Comparison of ENCODE assay signal across 25 mouse cellular contexts in the genomic region with DNA sequence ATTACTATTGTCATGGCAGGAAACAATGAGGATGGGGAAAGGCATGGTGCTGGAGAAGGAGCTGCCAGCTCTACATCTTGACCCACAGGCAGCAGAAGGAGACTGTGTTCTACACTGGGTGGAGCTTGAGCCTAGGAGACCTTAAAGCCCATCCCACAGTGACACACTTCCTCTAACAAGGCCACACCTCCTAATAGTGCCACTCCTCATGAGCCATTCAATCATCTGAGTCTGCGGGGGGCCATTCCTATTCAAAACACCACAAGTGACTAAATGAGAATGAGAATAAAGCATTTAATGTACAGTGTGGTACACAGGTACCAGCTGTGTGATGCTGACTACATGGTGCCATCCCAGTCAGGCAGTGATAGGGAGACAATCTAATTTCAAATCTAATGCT. TPM values are rescaled to one million over a fixed set of nuclear protein-coding genes. Genes with fewer than 3 reads are reported as not detected.
DNase-seq lines count a peak whose midpoint lies in the region; ATAC-seq and TF ChIP-seq lines count a peak whose summit lies in the region.
"Had no signal": no experiment of that assay in that cellular context is flagged by ENCODE, and none has a peak within 500 bp of the region (broad histone marks: within the 10 kb centered on the region; RNA-seq: fewer than 3 reads in every experiment).

No protein-coding gene starts in this region.

- intact Hi-C loops in gastrocnemius, adult 2 months (cut with DNase I): no loop called here

- no peaks in the 10 kb centered on the region for H3K9me3 ChIP-seq in heart, embryonic 10.5 days
- H3K9me3 ChIP-seq in liver, embryonic 14.5 days (ENCODE audit: control insufficient read depth, low read length): no peaks in the 10 kb centered on the region
- H3K9me3 ChIP-seq in liver, postnatal 0 days (ENCODE audit: low read length): no peaks in the 10 kb centered on the region
- H3K9me3 ChIP-seq: embryonic facial prominence, embryonic 10.5 days; embryonic facial prominence, embryonic 12.5 days; forebrain, embryonic 13.5 days; forebrain, embryonic 15.5 days; G1E had no signal

- H3K27ac ChIP-seq in heart, embryonic 10.5 days: no peak overlapping the region
- no peak overlapping the region for H3K27ac ChIP-seq in liver, embryonic 14.5 days
- no peak overlapping the region for H3K27ac ChIP-seq in liver, postnatal 0 days (ENCODE audit: low read depth)
- H3K27ac ChIP-seq in gastrocnemius, adult 2 months: no peak overlapping the region
- H3K27ac ChIP-seq: embryonic facial prominence, embryonic 10.5 days; embryonic facial prominence, embryonic 12.5 days; forebrain, embryonic 13.5 days had no signal

- ATAC-seq in liver, embryonic 14.5 days (ENCODE audit: insufficient read depth): 0 out of 2 replicates have a peak, but pooled peaks have one; percentile 15
- no peak for ATAC-seq in liver, postnatal 0 days
- ATAC-seq: activated CD4-positive, CD25-positive, alpha-beta regulatory T cell, adult 4 months; CD4-positive, CD25-positive, alpha-beta regulatory T cell, adult 4 months; forebrain, embryonic 13.5 days; forebrain, embryonic 15.5 days; forebrain, postnatal 0 days; Patski had no signal

- H3K9ac ChIP-seq in liver, embryonic 14.5 days (replicated peaks): no peak overlapping the region
- no peak overlapping the region for H3K9ac ChIP-seq in liver, postnatal 0 days (replicated peaks)
- H3K9ac ChIP-seq: embryonic facial prominence, embryonic 12.5 days; forebrain, embryonic 13.5 days; forebrain, embryonic 15.5 days; forebrain, postnatal 0 days had no signal

- H3K4me1 ChIP-seq in heart, embryonic 10.5 days: no peaks in the 10 kb centered on the region
- H3K4me1 ChIP-seq in liver, embryonic 14.5 days (replicated peaks; ENCODE audit: control insufficient read depth in 2 of 2, insufficient read depth in 2 of 2, low read length in 1 of 2): no peaks in the 10 kb centered on the region
- no peaks in the 10 kb centered on the region for H3K4me1 ChIP-seq in liver, postnatal 0 days (ENCODE audit: insufficient read depth)
- H3K4me1 ChIP-seq: embryonic facial prominence, embryonic 10.5 days; embryonic facial prominence, embryonic 12.5 days; forebrain, embryonic 13.5 days had no signal

- 83% methylated on average over 1 of the region's 1 CpGs for WGBS in heart, embryonic 10.5 days
- WGBS in liver, embryonic 14.5 days (ENCODE audit: insufficient replicate concordance): 72% methylated on average over 1 of the region's 1 CpGs
- WGBS in liver, postnatal 0 days (ENCODE audit: insufficient replicate concordance): 81% methylated on average over 1 of the region's 1 CpGs

- no peak for TF ChIP-seq CTCF in liver, embryonic 14.5 days (IDR thresholded peaks at IDR 0.05; ENCODE audit: low read depth)
- no peak for TF ChIP-seq CTCF in liver, postnatal 0 days (IDR thresholded peaks at IDR 0.05; ENCODE audit: low read depth)
- TF ChIP-seq CTCF in gastrocnemius, adult 2 months (IDR thresholded peaks at IDR 0.05): no peak

- H3K27me3 ChIP-seq in heart, embryonic 10.5 days (ENCODE audit: insufficient read depth, poor library complexity, severe bottlenecking): no peaks in the 10 kb centered on the region
- H3K27me3 ChIP-seq in liver, embryonic 14.5 days (ENCODE audit: control insufficient read depth, insufficient read depth, low read length): no peaks in the 10 kb centered on the region
- no peaks in the 10 kb centered on the region for H3K27me3 ChIP-seq in liver, postnatal 0 days (ENCODE audit: insufficient read depth, low read length)
- H3K27me3 ChIP-seq: embryonic facial prominence, embryonic 12.5 days; forebrain, embryonic 13.5 days; forebrain, embryonic 15.5 days; Patski had no signal

- H3K36me3 ChIP-seq in heart, embryonic 10.5 days: no peaks in the 10 kb centered on the region
- H3K36me3 ChIP-seq in liver, embryonic 14.5 days (replicated peaks; ENCODE audit: control insufficient read depth, insufficient read depth, low read depth): no peaks in the 10 kb centered on the region
- no peaks in the 10 kb centered on the region for H3K36me3 ChIP-seq in liver, postnatal 0 days (replicated peaks; ENCODE audit: insufficient read depth, low read length)
- H3K36me3 ChIP-seq: embryonic facial prominence, embryonic 10.5 days; embryonic facial prominence, embryonic 12.5 days; forebrain, embryonic 15.5 days; G1E had no signal

- DNase-seq in heart, adult 11 months: peak; percentile 44
- no peak for DNase-seq in heart, embryonic 10.5 days (ENCODE audit: low spot score)
- DNase-seq in liver, embryonic 14.5 days (ENCODE audit: low read depth in 3 of 3, low spot score in 3 of 3): no peak
- DNase-seq in liver, postnatal 0 days: no peak
- DNase-seq in R1 (ENCODE audit: low read depth, low spot score): peak; percentile 86
- no peak for DNase-seq in gastrocnemius, adult 2 months
- no peak for DNase-seq in testis, postnatal 10 days (ENCODE audit: low spot score)
- DNase-seq: adrenal gland, adult 8-10 months; adrenal gland, postnatal 14 days; adrenal gland, postnatal 36 days; B cell, adult 2 months; cerebellum, adult 11-12 months; cerebellum, adult 2 months; cerebellum, adult 9-10 months; cerebellum, postnatal 10 days; cerebellum, postnatal 25 days; forebrain, postnatal 0 days had no signal

- H3K4me3 ChIP-seq in heart, embryonic 10.5 days: no peak overlapping the region
- H3K4me3 ChIP-seq in liver, embryonic 14.5 days (ENCODE audit: insufficient read depth in 1 of 2, low read depth in 2 of 2, low read length in 2 of 2): no peak overlapping the region
- H3K4me3 ChIP-seq in liver, postnatal 0 days (ENCODE audit: low read depth, low read length): no peak overlapping the region
- no peak overlapping the region for H3K4me3 ChIP-seq in gastrocnemius, adult 2 months
- H3K4me3 ChIP-seq: embryonic facial prominence, embryonic 10.5 days; embryonic facial prominence, embryonic 12.5 days; forebrain, embryonic 13.5 days; forebrain, embryonic 15.5 days had no signal

- H3K4me2 ChIP-seq in liver, embryonic 14.5 days (ENCODE audit: low read depth): no peak overlapping the region
- H3K4me2 ChIP-seq in liver, postnatal 0 days (ENCODE audit: low read depth, low read length): no peak overlapping the region
- H3K4me2 ChIP-seq: embryonic facial prominence, embryonic 12.5 days; forebrain, embryonic 13.5 days; forebrain, embryonic 15.5 days had no signal

- no peak for TF ChIP-seq EP300 in liver, embryonic 14.5 days (IDR thresholded peaks at IDR 0.05; ENCODE audit: low read depth)
- no peak for TF ChIP-seq EP300 in liver, postnatal 0 days (IDR thresholded peaks at IDR 0.05; ENCODE audit: low read depth)

RNA-seq across cellular contexts. Expression of gene Nrd1, which starts 50.3 kb away (rescaled TPM):
- 54.4 and 62.4 TPM in 2 replicates for polyA plus RNA-seq in heart, embryonic 10.5 days (2016; fragmentation: Nextera tagmentation; extraction: Ambion mirVana)
- polyA plus RNA-seq in liver, embryonic 14.5 days (2012; rRNA removed): 31.8 and 40.4 TPM in 2 replicates
- 23.0 and 23.6 TPM in 2 replicates for polyA plus RNA-seq in liver, embryonic 14.5 days (2014; fragmentation: Nextera tagmentation; extraction: Ambion mirVana)
- polyA plus RNA-seq in liver, postnatal 0 days (2015; fragmentation: Nextera tagmentation; extraction: Ambion mirVana): 18.5 and 19.6 TPM in 2 replicates
- 100 to 1,000 TPM; 150 to 175 TPM for total RNA-seq in gastrocnemius, adult 2 months (2021)

Comparison
In these comparisons a context has a peak if more than half of its experiments do, and no peak if none do; other contexts are left out.
1. DNase-seq: peak in heart, adult 11 months (single experiment) and R1 (single experiment); none in heart, embryonic 10.5 days (single experiment), liver, embryonic 14.5 days (0 of 3), liver, postnatal 0 days (single experiment), gastrocnemius, adult 2 months (single experiment) and testis, postnatal 10 days (single experiment).